Mouse (Mus musculus) hindbrain, embryonic 12.5 days (tissue): Measurements from ENCODE around the gene Pou2af1. TPM values are rescaled to one million over a fixed set of nuclear protein-coding genes. Genes with fewer than 3 reads are reported as not detected.

Source experiments
- ATAC-seq: fragments of 200-750 bp; cut with Nextera tagmentation; 2 replicates; pipeline ENCODE4 v1.8.0; 2017; ENCODE audit warnings: moderate TSS enrichment; ENCODE audit not compliant: low FRiP score
- H3K27ac ChIP-seq: fragments of 300-500 bp; sonication (generic); 2 replicates; pipeline ENCODE4 v1.5.1; 2016; ENCODE audit warnings: mild to moderate bottlenecking
- H3K27me3 ChIP-seq: fragments of 300-500 bp; sonication (generic); 2 replicates; pipeline ENCODE4 v1.6.1; 2016; ENCODE audit warnings: mild to moderate bottlenecking
- H3K36me3 ChIP-seq: fragments of 300-500 bp; sonication (generic); 2 replicates; pipeline ENCODE4 v1.6.1; 2016; ENCODE audit warnings: mild to moderate bottlenecking
- H3K4me1 ChIP-seq: fragments of 300-500 bp; sonication (generic); 2 replicates; pipeline ENCODE4 v1.6.1; 2016
- H3K4me2 ChIP-seq: fragments of 300-500 bp; sonication (generic); replicated peaks from 2 replicates; pipeline ENCODE4 v1.6.1; 2016; ENCODE audit warnings: mild to moderate bottlenecking
- H3K4me3 ChIP-seq: fragments of 300-500 bp; sonication (generic); 2 replicates; pipeline ENCODE4 v1.5.1; 2016; ENCODE audit warnings: mild to moderate bottlenecking
- H3K9ac ChIP-seq: fragments of 300-500 bp; sonication (generic); 2 replicates; pipeline ENCODE4 v1.6.1; 2016; ENCODE audit warnings: mild to moderate bottlenecking, moderate library complexity
- H3K9me3 ChIP-seq: fragments of 300-500 bp; sonication (generic); replicated peaks from 2 replicates; pipeline ENCODE4 v1.6.1; 2016; ENCODE audit warnings: mild to moderate bottlenecking
- WGBS: fragments of 180-500 bp; shearing (Covaris S2); methylation state at CpG from one replicate; pipeline ENCODE4 v1.1.7; 2016; 5-methylcytosine and 5-hydroxymethylcytosine counted together
- polyA plus RNA-seq: library from polyadenylated mRNA; unstranded; fragments of >200 nt; fragmentation: Nextera tagmentation; extraction: Ambion mirVana; gene quantifications from 2 replicates; pipeline ENCODE4 v1.2.1, GENCODE M21; 2016

The Pou2af1 gene
- 0.23 TPM in 1 of 2 replicates, not detected in the other for polyA plus RNA-seq

DNA sequence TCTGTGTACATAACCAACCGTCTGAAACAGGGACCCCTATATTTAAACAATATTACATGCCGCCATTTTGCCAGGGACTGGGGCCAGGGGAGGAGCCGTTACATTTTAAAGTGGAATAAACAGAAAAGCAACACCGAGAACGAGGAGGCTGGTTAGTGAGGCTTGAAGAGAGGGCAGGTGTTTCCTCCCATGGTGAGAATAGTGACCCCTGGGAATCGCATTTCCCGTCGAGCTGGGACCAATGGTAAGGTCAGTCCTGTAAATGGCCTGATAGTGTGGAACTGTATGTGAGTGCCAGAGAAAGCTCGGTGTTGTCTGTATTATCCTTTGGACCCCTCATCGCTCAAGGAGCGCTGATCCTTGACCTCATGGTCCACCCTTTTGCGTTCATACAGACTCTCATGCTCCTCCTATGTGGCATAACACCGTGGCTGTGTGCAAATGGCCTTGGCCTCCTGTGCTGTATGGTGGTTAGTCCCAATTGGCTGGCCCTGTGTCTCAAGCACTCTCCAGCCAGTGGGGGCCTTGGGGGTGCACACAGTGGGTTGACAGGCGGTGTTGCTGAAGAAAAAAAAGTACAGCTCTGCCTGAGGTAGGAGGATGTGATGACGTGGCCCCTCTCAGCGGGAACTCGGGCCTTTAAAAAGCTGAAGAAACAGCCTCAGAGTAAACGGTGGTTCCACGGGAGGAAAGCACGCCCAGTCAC lies at the start of gene Pou2af1:
Pou2af1 (plus strand) TSS at position 686 of the 706 bp plus-strand sequence.
- Histone ChIP-seq H3K4me3 (no peak within 1 kb of the TSS), H3K36me3 (no peaks in the 10 kb centered on the region), H3K27me3 (no peaks in the 10 kb centered on the region), H3K9me3 (no peaks in the 10 kb centered on the region), H3K4me1 (no peaks in the 10 kb centered on the region), H3K4me2 (no peak within 1 kb of the TSS), H3K9ac (no peak within 1 kb of the TSS), H3K27ac (no peak within 1 kb of the TSS)
- WGBS: 77% methylated on average over 20 of the region's 20 CpGs
- no peak for ATAC-seq

GRCm38 (mm10) chr9:51163989-51164388 lies 49.5 kb upstream of the Pou2af1 start:
- 91% methylated on average over 5 of the region's 5 CpGs for WGBS
- ATAC-seq: no peak
- no peaks in the 10 kb centered on the region for H3K9me3 ChIP-seq
- no peak overlapping the region for H3K4me2 ChIP-seq
- no peak overlapping the region for H3K9ac ChIP-seq
- peaks cover 11% of the 10 kb centered on the region; the same call in 1 of the 2 replicates for H3K27me3 ChIP-seq
- H3K27ac ChIP-seq: no peak overlapping the region
- H3K36me3 ChIP-seq: no peaks in the 10 kb centered on the region
- no peaks in the 10 kb centered on the region for H3K4me1 ChIP-seq
- no peak overlapping the region for H3K4me3 ChIP-seq

- Histone ChIP-seq H3K27ac (no peak within 1 kb of the TSS), H3K36me3 (no peaks in the 10 kb centered on the region), H3K9me3 (no peaks in the 10 kb centered on the region), H3K9ac (no peak within 1 kb of the TSS), H3K27me3 (peaks cover 4% of the 10 kb centered on the region; the same call in 1 of the 2 replicates), H3K4me2 (no peak within 1 kb of the TSS), H3K4me3 (no peak within 1 kb of the TSS), H3K4me1 (no peaks in the 10 kb centered on the region)
- 52% methylated on average over 6 of the region's 6 CpGs for WGBS
- ATAC-seq: no peak
These were observed 48.0 kb upstream of the Pou2af1 start, which contains the start of gene Gm32742 for GRCm38 (mm10) chr9:51165312-51166180. Gene Gm32742 (minus strand): TSS chr9:51165517.

GRCm38 (mm10) chr9:51167954-51168353 lies 45.6 kb upstream of the Pou2af1 start:
- no peak overlapping the region for H3K4me3 ChIP-seq
- H3K4me2 ChIP-seq: no peak overlapping the region
- no peak overlapping the region for H3K27ac ChIP-seq
- H3K9me3 ChIP-seq: no peaks in the 10 kb centered on the region
- no peak overlapping the region for H3K9ac ChIP-seq
- no peaks in the 10 kb centered on the region for H3K4me1 ChIP-seq
- no peaks in the 10 kb centered on the region for H3K27me3 ChIP-seq
- no peak for ATAC-seq
- H3K36me3 ChIP-seq: no peaks in the 10 kb centered on the region
- WGBS: 61% methylated on average over 11 of the region's 11 CpGs

- Histone ChIP-seq H3K27me3 (no peaks in the 10 kb centered on the region), H3K27ac (no peak overlapping the region), H3K9me3 (no peaks in the 10 kb centered on the region), H3K36me3 (no peaks in the 10 kb centered on the region), H3K4me1 (no peaks in the 10 kb centered on the region), H3K4me3 (no peak overlapping the region), H3K9ac (no peak overlapping the region), H3K4me2 (no peak overlapping the region)
- no peak for ATAC-seq
- 65% methylated on average over 5 of the region's 5 CpGs for WGBS
These were observed 44.8 kb upstream of the Pou2af1 start for GRCm38 (mm10) chr9:51168698-51169097.

GRCm38 (mm10) chr9:51169133-51169532 lies 44.4 kb upstream of the Pou2af1 start:
- ATAC-seq: no peak
- no peaks in the 10 kb centered on the region for H3K36me3 ChIP-seq
- WGBS: 81% methylated on average over 7 of the region's 7 CpGs

DNA sequence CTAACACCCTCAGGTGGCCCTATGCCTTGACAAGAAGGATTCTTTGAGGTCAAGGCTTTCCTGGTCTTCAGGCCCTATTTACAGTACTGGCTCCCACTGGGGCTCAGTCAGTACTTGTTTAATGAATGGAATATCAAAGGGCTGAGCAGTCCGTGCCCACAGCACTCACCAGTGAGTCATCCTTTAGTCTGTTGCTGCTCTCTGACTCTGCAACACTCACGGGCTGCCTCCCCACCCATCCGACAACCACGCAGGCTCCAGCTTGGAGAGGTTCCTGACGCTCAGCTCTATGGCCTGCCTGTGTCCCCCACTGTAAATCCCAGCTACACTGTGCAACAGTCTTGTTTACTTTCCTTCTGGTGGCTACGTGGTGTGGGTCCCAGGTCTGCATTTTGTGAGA lies 43.2 kb upstream of the Pou2af1 start:
- Histone ChIP-seq H3K9me3 (no peaks in the 10 kb centered on the region), H3K27ac (no peak overlapping the region), H3K4me3 (no peak overlapping the region), H3K27me3 (no peaks in the 10 kb centered on the region), H3K9ac (no peak overlapping the region), H3K36me3 (no peaks in the 10 kb centered on the region), H3K4me1 (no peaks in the 10 kb centered on the region), H3K4me2 (no peak overlapping the region)
- no peak for ATAC-seq
- 74% methylated on average over 6 of the region's 6 CpGs for WGBS

More at GRCm38 (mm10) chr9:51169133-51169532, 44.4 kb upstream of the Pou2af1 start:
- no peaks in the 10 kb centered on the region for H3K4me1 ChIP-seq
- no peak overlapping the region for H3K4me2 ChIP-seq
- H3K4me3 ChIP-seq: no peak overlapping the region
- no peak overlapping the region for H3K27ac ChIP-seq
- no peaks in the 10 kb centered on the region for H3K9me3 ChIP-seq
- no peaks in the 10 kb centered on the region for H3K27me3 ChIP-seq
- no peak overlapping the region for H3K9ac ChIP-seq

GRCm38 (mm10) chr9:51174890-51175464 lies 38.5 kb upstream of the Pou2af1 start:
- Histone ChIP-seq H3K27me3 (no peaks in the 10 kb centered on the region), H3K4me1 (no peaks in the 10 kb centered on the region), H3K4me2 (no peak overlapping the region), H3K27ac (no peak overlapping the region), H3K36me3 (no peaks in the 10 kb centered on the region), H3K4me3 (no peak overlapping the region), H3K9ac (no peak overlapping the region), H3K9me3 (no peaks in the 10 kb centered on the region)
- no peak for ATAC-seq
- 62% methylated on average over 8 of the region's 8 CpGs for WGBS

- Histone ChIP-seq H3K4me2 (no peak overlapping the region), H3K9me3 (no peaks in the 10 kb centered on the region), H3K4me3 (no peak overlapping the region), H3K36me3 (no peaks in the 10 kb centered on the region), H3K27ac (no peak overlapping the region), H3K27me3 (no peaks in the 10 kb centered on the region), H3K4me1 (no peaks in the 10 kb centered on the region), H3K9ac (no peak overlapping the region)
- ATAC-seq: no peak
- WGBS: 86% methylated on average over 1 of the region's 1 CpGs
These were observed 37.8 kb upstream of the Pou2af1 start for GRCm38 (mm10) chr9:51175722-51176121.

- Histone ChIP-seq H3K9ac (no peak overlapping the region), H3K4me3 (no peak overlapping the region), H3K27me3 (no peaks in the 10 kb centered on the region), H3K36me3 (no peaks in the 10 kb centered on the region), H3K4me2 (no peak overlapping the region), H3K9me3 (no peaks in the 10 kb centered on the region), H3K4me1 (no peaks in the 10 kb centered on the region), H3K27ac (no peak overlapping the region)
- 93% methylated on average over 1 of the region's 1 CpGs for WGBS
- no peak for ATAC-seq
These were observed 35.2 kb upstream of the Pou2af1 start for GRCm38 (mm10) chr9:51178297-51178696.

- Histone ChIP-seq H3K27me3 (no peaks in the 10 kb centered on the region), H3K4me3 (no peak overlapping the region), H3K27ac (no peak overlapping the region), H3K4me2 (no peak overlapping the region), H3K9me3 (no peaks in the 10 kb centered on the region), H3K36me3 (no peaks in the 10 kb centered on the region), H3K4me1 (no peaks in the 10 kb centered on the region), H3K9ac (no peak overlapping the region)
- ATAC-seq: no peak
- WGBS: 75% methylated on average over 5 of the region's 5 CpGs
These were observed 32.9 kb upstream of the Pou2af1 start for GRCm38 (mm10) chr9:51180621-51181020.
